Mouse (Mus musculus): ENCODE measurements around the gene Usp20. TPM values are rescaled to one million over a fixed set of nuclear protein-coding genes. Genes with fewer than 3 reads are reported as not detected.

Usp20 gene
- polyA plus RNA-seq, 1 experiment from 2014 or later = 33.4 TPM

DNA sequence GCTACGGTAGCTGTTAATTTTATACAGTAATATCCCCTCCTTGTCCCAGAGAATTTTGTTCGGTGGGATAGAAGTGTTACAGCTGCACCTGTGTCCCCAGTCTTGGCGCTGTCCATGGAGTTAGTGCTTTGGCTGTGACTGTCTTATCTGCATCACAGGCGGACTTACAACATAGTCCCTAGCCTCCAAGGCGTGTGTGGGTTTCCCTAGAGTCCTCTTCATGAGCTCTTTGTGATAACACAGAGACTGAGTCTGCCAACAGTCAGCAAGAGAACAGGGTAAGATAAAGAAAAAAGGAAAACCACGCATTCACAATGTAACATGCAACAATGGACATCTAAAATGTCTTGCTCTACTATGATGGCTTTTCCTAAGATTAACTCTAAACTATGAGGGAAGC, 66.0 kb downstream of the Usp20 start:
- DNase-seq (ENCODE audit: low spot score) = no peak
- 89% methylated on average over 6 of the region's 6 CpGs for WGBS
- Histone ChIP-seq H3K4me1 (replicated peaks; ENCODE audit: control insufficient read depth, insufficient read depth, low read length) (no peaks in the 10 kb centered on the region), H3K9me3 (ENCODE audit: control insufficient read depth, low read length) (no peaks in the 10 kb centered on the region), H3K27me3 (ENCODE audit: control insufficient read depth, insufficient read depth, low read length) (no peaks in the 10 kb centered on the region), H3K4me2 (replicated peaks) (no peak overlapping the region), H3K4me3 (replicated peaks; ENCODE audit: low read length) (no peak overlapping the region), H3K36me3 (replicated peaks; ENCODE audit: control insufficient read depth, insufficient read depth) (peaks cover 35% of the 10 kb centered on the region), H3K27ac (no peak overlapping the region), H3K9ac (no peak overlapping the region)
- no peak for ATAC-seq (ENCODE audit: low FRiP score)

DNA sequence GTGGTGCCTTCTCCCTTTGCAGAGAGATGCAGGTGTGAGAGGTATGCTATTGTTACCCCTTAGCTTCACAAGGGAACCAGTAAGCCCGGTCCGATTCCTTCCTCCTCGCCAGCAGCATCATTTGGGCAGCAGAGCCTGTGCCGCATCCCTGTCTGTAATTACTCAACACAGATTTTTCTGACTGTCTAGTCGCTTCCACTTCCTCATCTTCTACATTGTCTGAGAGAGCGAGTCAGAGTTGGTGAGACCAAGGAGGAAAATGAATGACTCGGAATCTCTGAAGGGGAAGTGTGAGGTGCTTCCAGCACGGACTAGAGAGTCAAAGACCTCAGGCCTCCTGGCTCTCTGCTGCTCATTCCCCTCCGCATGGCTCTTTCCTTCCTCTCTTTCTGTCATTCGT, 70.4 kb downstream of the Usp20 start:
- Histone ChIP-seq H3K27me3 (ENCODE audit: control insufficient read depth, insufficient read depth, low read length) (no peaks in the 10 kb centered on the region), H3K27ac (no peak overlapping the region), H3K9ac (no peak overlapping the region), H3K4me2 (replicated peaks) (no peak overlapping the region), H3K36me3 (replicated peaks; ENCODE audit: control insufficient read depth, insufficient read depth) (peaks cover 71% of the 10 kb centered on the region), H3K4me3 (replicated peaks; ENCODE audit: low read length) (no peak overlapping the region), H3K9me3 (ENCODE audit: control insufficient read depth, low read length) (no peaks in the 10 kb centered on the region), H3K4me1 (replicated peaks; ENCODE audit: control insufficient read depth, insufficient read depth, low read length) (no peaks in the 10 kb centered on the region)
- ATAC-seq (ENCODE audit: low FRiP score) = no peak
- DNase-seq (ENCODE audit: low spot score) = no peak
- 92% methylated on average over 10 of the region's 10 CpGs for WGBS

- no peak overlapping the region for H3K27ac ChIP-seq
- H3K4me3 ChIP-seq (replicated peaks; ENCODE audit: low read length) = no peak overlapping the region
- H3K9ac ChIP-seq = no peak overlapping the region
- ATAC-seq (ENCODE audit: low FRiP score) (no peak), DNase-seq (ENCODE audit: low spot score) (no peak)
- no peaks in the 10 kb centered on the region for H3K9me3 ChIP-seq (ENCODE audit: control insufficient read depth, low read length)
- no peaks in the 10 kb centered on the region for H3K27me3 ChIP-seq (ENCODE audit: control insufficient read depth, insufficient read depth, low read length)
- no peaks in the 10 kb centered on the region for H3K4me1 ChIP-seq (replicated peaks; ENCODE audit: control insufficient read depth, insufficient read depth, low read length)
- 96% methylated on average over 13 of the region's 13 CpGs for WGBS
- peaks cover 78% of the 10 kb centered on the region for H3K36me3 ChIP-seq (replicated peaks; ENCODE audit: control insufficient read depth, insufficient read depth)
- no peak overlapping the region for H3K4me2 ChIP-seq (replicated peaks)
These were observed 71.3 kb downstream of the Usp20 start for GRCm38 (mm10) chr2:31053426-31053825.

GRCm38 (mm10) chr2:31053851-31054340, 71.8 kb downstream of the Usp20 start:
- DNase-seq (ENCODE audit: low spot score) = no peak
- 93% methylated on average over 11 of the region's 11 CpGs for WGBS
- H3K27me3 ChIP-seq (ENCODE audit: control insufficient read depth, insufficient read depth, low read length) = no peaks in the 10 kb centered on the region
- no peaks in the 10 kb centered on the region for H3K9me3 ChIP-seq (ENCODE audit: control insufficient read depth, low read length)
- H3K27ac ChIP-seq = no peak overlapping the region
- H3K4me1 ChIP-seq (replicated peaks; ENCODE audit: control insufficient read depth, insufficient read depth, low read length) = no peaks in the 10 kb centered on the region
- no peak for ATAC-seq (ENCODE audit: low FRiP score)
- peaks cover 82% of the 10 kb centered on the region for H3K36me3 ChIP-seq (replicated peaks; ENCODE audit: control insufficient read depth, insufficient read depth)
- no peak overlapping the region for H3K4me3 ChIP-seq (replicated peaks; ENCODE audit: low read length)
- no peak overlapping the region for H3K9ac ChIP-seq
- no peak overlapping the region for H3K4me2 ChIP-seq (replicated peaks)

GRCm38 (mm10) chr2:31056070-31056469, 74.0 kb downstream of the Usp20 start:
- Histone ChIP-seq H3K27me3 (ENCODE audit: control insufficient read depth, insufficient read depth, low read length) (no peaks in the 10 kb centered on the region), H3K4me2 (replicated peaks) (no peak overlapping the region), H3K4me1 (replicated peaks; ENCODE audit: control insufficient read depth, insufficient read depth, low read length) (no peaks in the 10 kb centered on the region), H3K27ac (no peak overlapping the region), H3K4me3 (replicated peaks; ENCODE audit: low read length) (no peak overlapping the region), H3K36me3 (replicated peaks; ENCODE audit: control insufficient read depth, insufficient read depth) (peaks cover 69% of the 10 kb centered on the region), H3K9ac (no peak overlapping the region), H3K9me3 (ENCODE audit: control insufficient read depth, low read length) (no peaks in the 10 kb centered on the region)
- WGBS = 99% methylated on average over 3 of the region's 3 CpGs
- ATAC-seq (ENCODE audit: low FRiP score) (no peak), DNase-seq (ENCODE audit: low spot score) (no peak)

DNA sequence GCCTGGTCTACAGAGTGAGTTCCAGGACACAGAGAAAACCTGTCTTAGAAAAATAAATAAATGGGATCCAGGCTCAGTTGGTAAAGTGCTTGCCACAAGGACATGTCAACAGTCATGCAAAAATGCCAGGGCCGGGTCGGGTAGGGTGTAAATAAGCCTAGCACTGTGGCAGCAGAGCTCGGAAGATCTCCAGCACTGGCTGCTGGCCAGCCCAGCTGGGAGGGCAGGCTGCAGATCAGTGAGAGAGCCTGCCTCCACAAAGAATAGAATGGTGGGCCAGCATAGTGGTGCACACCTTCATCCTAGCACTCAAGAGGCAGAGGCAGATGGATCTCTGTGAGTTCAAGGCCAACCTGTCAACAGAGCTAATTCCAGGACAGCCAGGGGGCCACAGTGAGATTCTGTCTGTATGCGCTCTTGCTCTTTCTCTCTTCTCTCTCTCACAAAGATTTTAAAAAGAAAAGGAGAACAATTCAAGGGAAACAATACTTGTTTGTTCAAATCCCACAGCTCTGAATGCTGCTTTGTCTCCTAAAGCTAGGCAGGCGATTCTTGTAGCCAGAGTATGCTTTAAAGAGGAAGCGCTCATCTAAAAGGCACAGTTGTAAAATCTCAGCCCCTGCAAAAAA, 75.6 kb downstream of the Usp20 start:
- Histone ChIP-seq H3K9ac (no peak overlapping the region), H3K4me3 (replicated peaks; ENCODE audit: low read length) (no peak overlapping the region), H3K4me2 (replicated peaks) (no peak overlapping the region), H3K4me1 (replicated peaks; ENCODE audit: control insufficient read depth, insufficient read depth, low read length) (no peaks in the 10 kb centered on the region), H3K27me3 (ENCODE audit: control insufficient read depth, insufficient read depth, low read length) (no peaks in the 10 kb centered on the region), H3K9me3 (ENCODE audit: control insufficient read depth, low read length) (no peaks in the 10 kb centered on the region), H3K36me3 (replicated peaks; ENCODE audit: control insufficient read depth, insufficient read depth) (peaks cover 55% of the 10 kb centered on the region), H3K27ac (no peak overlapping the region)
- 61% methylated on average over 6 of the region's 6 CpGs for WGBS
- DNase-seq (ENCODE audit: low spot score) (no peak), ATAC-seq (ENCODE audit: low FRiP score) (no peak)

- no peaks in the 10 kb centered on the region for H3K4me1 ChIP-seq (replicated peaks; ENCODE audit: control insufficient read depth, insufficient read depth, low read length)
- H3K9me3 ChIP-seq (ENCODE audit: control insufficient read depth, low read length) = no peaks in the 10 kb centered on the region
- no peak for DNase-seq (ENCODE audit: low spot score)
- no peak overlapping the region for H3K4me2 ChIP-seq (replicated peaks)
- H3K4me3 ChIP-seq (replicated peaks; ENCODE audit: low read length) = no peak overlapping the region
- H3K9ac ChIP-seq = no peak overlapping the region
- ATAC-seq (ENCODE audit: low FRiP score) = no peak
- H3K27me3 ChIP-seq (ENCODE audit: control insufficient read depth, insufficient read depth, low read length) = no peaks in the 10 kb centered on the region
- peaks cover 48% of the 10 kb centered on the region for H3K36me3 ChIP-seq (replicated peaks; ENCODE audit: control insufficient read depth, insufficient read depth)
- no peak overlapping the region for H3K27ac ChIP-seq
- 85% methylated on average over 4 of the region's 4 CpGs for WGBS
These were observed 76.4 kb downstream of the Usp20 start for GRCm38 (mm10) chr2:31058443-31058842.

- H3K9me3 ChIP-seq (ENCODE audit: control insufficient read depth, low read length) = no peaks in the 10 kb centered on the region
- H3K4me2 ChIP-seq (replicated peaks) = no peak overlapping the region
- DNase-seq (ENCODE audit: low spot score) (no peak), ATAC-seq (ENCODE audit: low FRiP score) (no peak)
- no peak overlapping the region for H3K4me3 ChIP-seq (replicated peaks; ENCODE audit: low read length)
- no peak overlapping the region for H3K27ac ChIP-seq
- WGBS = 89% methylated on average over 1 of the region's 1 CpGs
- no peaks in the 10 kb centered on the region for H3K4me1 ChIP-seq (replicated peaks; ENCODE audit: control insufficient read depth, insufficient read depth, low read length)
- H3K9ac ChIP-seq = no peak overlapping the region
- no peaks in the 10 kb centered on the region for H3K27me3 ChIP-seq (ENCODE audit: control insufficient read depth, insufficient read depth, low read length)
- H3K36me3 ChIP-seq (replicated peaks; ENCODE audit: control insufficient read depth, insufficient read depth) = peaks cover 32% of the 10 kb centered on the region
These were observed 78.2 kb downstream of the Usp20 start for GRCm38 (mm10) chr2:31060271-31060670.

GRCm38 (mm10) chr2:31060787-31061730, 79.0 kb downstream of the Usp20 start:
- Histone ChIP-seq H3K36me3 (replicated peaks; ENCODE audit: control insufficient read depth, insufficient read depth) (peaks cover 25% of the 10 kb centered on the region), H3K4me3 (replicated peaks; ENCODE audit: low read length) (no peak overlapping the region), H3K9me3 (ENCODE audit: control insufficient read depth, low read length) (no peaks in the 10 kb centered on the region), H3K27ac (no peak overlapping the region), H3K27me3 (ENCODE audit: control insufficient read depth, insufficient read depth, low read length) (no peaks in the 10 kb centered on the region), H3K4me2 (replicated peaks) (no peak overlapping the region), H3K9ac (no peak overlapping the region), H3K4me1 (replicated peaks; ENCODE audit: control insufficient read depth, insufficient read depth, low read length) (no peaks in the 10 kb centered on the region)
- DNase-seq (ENCODE audit: low spot score) = no peak
- no peak for ATAC-seq (ENCODE audit: low FRiP score)
- 83% methylated on average over 28 of the region's 28 CpGs for WGBS
